Mouse (Mus musculus) left cerebral cortex, postnatal 25 days (tissue): Measurements from ENCODE around the gene Lmod1. TPM values are rescaled to one million over a fixed set of nuclear protein-coding genes. Genes with fewer than 3 reads are reported as not detected.

Experiments used
- DNase-seq, 2 experiments: peaks; one replicate each; pipeline ENCODE4 v3.0.0; 2022; ENCODE audit warnings: low spot score in 2 of 2, mixed read lengths in 1 of 2
- intact Hi-C: fragments of 180-260 bp; cut with DNase I; formaldehyde crosslinking; loops from one replicate; pipeline ENCODE4 v1.15.1; 2025
- total RNA-seq, 2 experiments: library from RNA; stranded (reverse); gene quantifications; 2 replicates each; pipeline ENCODE4 v1.2.3; 2021

The Lmod1 gene
- under 1 TPM; 0.76 to 0.94 TPM for total RNA-seq

DNA sequence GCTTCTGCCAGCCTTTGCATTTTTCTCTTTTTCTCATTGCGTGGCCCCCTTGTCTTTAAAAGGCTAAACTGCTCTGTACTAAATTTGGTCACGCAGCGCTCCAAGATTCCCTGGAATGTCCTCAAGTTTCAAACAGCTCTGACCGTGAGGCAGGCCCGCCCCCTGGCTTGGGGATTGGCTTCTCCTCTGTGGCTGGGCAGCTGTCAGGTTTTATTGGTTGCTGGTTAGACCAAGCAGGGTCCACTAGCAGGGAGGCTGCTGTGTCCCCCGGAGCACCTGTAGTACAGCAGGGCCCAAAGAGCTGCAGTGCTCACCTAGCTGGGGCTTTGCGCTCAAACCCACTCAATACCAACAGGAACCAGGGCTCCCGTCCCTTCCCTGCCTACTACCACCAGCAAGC is at the start of gene Lmod1:
Gene Lmod1, plus strand, starts transcription at position 237 of the 400 bp plus-strand sequence.
- intact Hi-C loops: no loop called here
- DNase-seq: peak in 1 of 2 experiments; percentile 16

DNA sequence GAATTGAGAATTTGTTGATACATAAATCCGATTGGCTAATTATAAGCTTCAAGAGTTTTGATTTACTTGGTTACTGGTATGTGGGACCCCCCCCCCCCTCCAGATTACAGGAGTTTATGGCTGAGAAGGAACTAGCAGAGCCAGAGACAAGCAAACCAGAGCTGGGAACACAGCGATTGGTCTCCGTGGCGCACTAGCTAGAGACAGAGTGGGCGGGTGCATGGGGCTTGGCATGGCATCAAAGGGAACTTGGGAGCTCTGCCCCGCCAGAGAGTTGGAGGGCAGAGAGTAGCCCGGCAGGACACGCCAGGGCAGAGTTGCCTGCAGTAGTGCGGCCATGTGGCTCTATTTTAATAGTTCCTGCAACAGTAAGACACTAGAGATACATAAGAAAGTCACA is 44.0 kb upstream of the Lmod1 start:
- DNase-seq: peak; percentile 34 to 65
- intact Hi-C loops: no loop called here

DNA sequence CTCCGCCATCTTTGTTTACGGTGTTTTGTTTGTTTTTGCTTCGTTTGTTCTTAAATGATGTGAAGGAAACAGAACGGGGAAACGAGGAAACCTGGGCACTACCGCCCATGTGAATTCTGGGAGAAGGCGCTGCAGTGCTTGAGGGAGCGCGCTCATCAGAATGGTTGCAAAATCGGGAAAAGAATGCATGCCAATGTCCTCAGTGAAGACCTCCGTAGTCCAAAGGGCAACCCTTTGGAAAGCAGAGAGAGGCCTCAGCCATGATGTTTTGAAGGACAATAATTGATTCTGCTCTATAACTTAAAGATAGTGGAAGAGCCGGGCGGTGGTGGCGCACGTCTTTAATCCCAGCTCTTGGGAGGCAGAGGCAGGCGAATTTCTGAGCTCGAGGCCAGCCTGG is 42.8 kb upstream of the Lmod1 start:
- no peak for DNase-seq
- intact Hi-C loops: loop anchor here (2.0 kb wide), 1 partner anchor 87 kb away; no protein-coding TSS in a partner anchor

DNA sequence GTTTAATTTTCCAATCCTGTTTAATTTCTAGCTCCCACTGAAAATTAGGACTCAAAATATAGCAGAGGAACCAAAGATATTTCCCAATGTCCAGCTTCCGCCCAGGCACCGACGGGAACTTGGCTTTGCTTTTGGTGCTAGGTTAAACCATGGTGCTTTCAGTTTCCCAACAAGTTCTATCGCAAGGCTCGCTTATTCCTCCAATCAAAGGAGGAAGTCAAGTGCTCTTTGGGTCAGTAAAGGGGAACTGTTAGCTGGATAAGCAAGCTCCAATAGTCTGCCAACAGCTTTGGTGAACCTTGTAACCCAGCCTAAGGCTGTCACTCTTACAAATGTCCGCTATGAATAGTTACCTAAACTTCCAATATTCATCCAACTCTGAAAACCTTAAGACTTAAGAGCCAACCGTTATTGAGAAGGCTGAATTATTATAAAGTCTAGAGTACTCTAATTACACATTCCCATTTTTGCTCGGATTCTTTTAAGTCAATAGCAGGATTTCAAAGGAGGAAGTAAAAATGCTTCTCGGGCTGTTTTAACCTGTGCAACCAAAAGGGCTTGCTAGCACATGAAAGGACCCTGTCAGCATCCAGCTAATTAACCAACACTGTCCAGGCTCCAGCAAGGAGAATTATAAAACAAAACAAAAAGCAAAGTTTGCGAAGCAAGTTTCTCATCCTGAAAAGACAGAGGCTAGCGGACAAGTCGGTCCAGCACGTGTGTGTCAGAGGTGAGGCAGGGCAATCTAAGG is 41.9 kb upstream of the Lmod1 start:
- intact Hi-C loops: loop anchor here (2.0 kb wide), 1 partner anchor 86 kb away; no protein-coding TSS in a partner anchor
- DNase-seq: no peak

DNA sequence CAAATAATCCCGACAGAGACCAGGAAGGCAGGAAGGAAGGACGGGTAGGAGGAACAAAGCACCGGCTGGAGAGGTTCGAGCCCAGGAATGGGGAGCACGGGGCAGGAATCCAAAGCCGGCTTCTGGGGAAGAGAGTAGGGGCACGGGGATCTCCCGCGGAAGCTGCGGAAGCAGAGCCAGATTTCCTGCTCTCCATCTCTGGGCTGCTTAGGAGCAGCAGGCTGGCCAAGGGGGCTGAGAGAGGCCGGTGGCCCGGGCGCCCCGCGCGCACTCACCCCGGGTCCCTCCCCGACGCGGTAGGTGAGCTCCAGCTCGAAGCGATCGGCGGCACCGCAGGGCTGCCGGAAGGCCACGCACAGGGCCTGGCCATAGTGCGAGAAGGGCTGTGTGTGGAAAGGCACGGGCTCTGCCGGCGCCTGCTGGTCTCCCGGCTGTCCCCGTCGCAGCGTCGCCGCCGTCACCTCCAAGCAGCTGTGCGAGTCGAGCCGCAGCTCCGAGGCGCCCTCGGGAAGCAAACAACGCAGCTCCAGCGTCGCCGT is 41.3 kb upstream of the Lmod1 start:
- intact Hi-C loops: loop anchor here (2.0 kb wide), 1 partner anchor 85 kb away; no protein-coding TSS in a partner anchor
- peak; percentile 52 to 71 for DNase-seq

DNA sequence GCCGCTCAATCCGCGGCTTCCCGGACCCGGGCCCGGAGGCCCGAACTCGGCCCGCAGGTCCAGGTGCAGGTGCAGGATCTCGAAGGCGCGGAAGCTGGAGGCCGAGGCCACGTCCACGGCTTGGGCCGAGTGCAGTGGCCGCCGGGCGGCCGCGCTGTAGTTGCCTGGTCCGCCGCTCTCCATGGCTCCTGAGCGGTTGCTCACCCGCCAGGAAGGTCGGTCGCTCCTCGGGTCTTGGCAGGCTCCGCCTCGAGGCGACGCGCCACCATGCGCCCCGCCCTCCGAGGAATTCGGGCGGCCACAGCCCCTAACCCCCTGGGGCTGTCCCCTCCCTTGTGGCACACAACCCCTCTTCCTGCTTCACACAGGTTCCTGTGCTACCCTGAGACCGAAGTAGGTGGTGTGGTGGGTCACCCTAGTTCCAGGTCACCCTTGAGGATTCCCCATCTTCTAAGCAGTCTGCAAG is 40.7 kb upstream of the Lmod1 start, which contains the start of gene Rnpep:
Gene Rnpep, minus strand, starts transcription at position 259 of the 466 bp plus-strand sequence.
- intact Hi-C loops: loop anchor here (2.0 kb wide), 1 partner anchor 85 kb away; no protein-coding TSS in a partner anchor
- DNase-seq: peak; percentile 66 to 78

DNA sequence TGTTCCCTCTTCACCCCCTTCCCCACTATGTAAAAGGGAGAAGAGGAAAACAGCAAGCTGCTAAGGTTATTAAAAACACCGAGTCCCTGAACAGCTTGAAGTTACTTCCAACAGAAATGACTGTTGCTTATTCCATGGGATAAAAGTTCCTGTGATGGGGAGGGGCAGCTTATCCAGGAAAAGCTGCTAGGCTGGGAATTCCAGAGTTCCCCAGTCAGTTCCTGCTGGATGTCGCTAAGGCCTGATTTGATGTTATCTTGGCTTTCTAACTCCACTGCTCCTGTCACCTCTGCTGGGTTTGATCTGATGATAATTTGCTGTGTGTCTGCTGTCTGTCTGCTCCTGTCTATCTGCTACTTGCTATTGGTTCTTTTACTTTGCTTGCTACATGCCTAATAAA is 38.3 kb upstream of the Lmod1 start:
- DNase-seq: no peak
- intact Hi-C loops: no loop called here

DNA sequence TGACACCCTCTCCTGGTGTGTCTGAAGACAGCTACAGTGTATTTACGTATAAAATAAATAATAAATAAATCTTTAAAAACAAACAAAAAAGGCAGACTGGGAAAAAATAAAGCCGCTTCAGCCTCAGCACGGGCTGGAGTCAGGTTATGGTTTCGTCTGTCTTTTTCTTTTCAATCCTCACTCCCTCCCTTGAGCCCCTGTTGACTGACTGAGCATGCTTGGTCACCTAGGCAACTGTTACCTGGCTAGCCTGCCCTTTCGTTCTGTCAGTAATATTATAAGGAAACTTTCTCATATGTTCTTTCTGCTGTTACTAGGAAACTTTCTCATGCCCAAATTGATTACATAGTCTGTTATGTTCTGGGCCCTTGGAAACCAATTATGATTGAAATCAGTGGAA is 33.7 kb upstream of the Lmod1 start:
- intact Hi-C loops: no loop called here
- no peak for DNase-seq

DNA sequence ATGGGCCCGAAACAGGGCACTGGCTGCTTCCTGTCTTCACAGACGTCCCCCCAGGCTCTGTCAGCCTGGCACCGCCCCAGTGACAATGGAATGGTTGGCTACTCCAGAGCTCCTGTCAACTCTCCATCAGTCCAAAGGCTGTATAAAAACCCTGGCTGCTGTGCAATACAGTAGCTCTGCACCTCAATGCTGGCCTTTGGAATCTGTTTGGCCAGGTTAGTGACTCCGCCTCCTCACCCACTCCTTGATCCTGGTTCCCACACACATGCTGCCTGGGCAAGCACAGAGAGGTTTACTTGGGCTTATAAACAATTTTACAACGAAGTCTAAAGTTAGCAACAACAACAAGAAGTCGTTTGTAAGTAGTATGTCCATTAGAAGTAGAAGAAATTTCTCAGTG is 13.3 kb upstream of the Lmod1 start:
- intact Hi-C loops: no loop called here
- no peak for DNase-seq

DNA sequence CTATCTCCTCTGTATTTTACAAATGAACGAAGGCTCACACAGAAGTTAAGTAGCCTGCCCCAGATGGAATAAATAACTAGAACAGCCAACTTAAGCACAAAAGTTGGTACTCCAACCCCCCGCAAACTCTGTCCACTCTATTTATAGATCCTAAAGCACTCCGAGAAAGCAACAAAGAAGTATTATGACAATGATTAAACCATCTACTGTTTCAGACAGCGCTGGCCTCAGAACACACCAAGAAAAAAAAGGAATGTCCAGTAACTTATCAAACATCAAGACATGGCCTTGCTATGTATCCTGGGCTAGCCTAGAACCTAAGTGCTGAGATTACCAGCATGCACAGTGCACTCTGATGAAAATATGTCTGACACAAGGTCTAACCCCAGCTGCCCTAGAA is 12.4 kb upstream of the Lmod1 start:
- DNase-seq: no peak
- intact Hi-C loops: loop anchor here (2.0 kb wide), 1 partner anchor 57 kb away; no protein-coding TSS in a partner anchor

DNA sequence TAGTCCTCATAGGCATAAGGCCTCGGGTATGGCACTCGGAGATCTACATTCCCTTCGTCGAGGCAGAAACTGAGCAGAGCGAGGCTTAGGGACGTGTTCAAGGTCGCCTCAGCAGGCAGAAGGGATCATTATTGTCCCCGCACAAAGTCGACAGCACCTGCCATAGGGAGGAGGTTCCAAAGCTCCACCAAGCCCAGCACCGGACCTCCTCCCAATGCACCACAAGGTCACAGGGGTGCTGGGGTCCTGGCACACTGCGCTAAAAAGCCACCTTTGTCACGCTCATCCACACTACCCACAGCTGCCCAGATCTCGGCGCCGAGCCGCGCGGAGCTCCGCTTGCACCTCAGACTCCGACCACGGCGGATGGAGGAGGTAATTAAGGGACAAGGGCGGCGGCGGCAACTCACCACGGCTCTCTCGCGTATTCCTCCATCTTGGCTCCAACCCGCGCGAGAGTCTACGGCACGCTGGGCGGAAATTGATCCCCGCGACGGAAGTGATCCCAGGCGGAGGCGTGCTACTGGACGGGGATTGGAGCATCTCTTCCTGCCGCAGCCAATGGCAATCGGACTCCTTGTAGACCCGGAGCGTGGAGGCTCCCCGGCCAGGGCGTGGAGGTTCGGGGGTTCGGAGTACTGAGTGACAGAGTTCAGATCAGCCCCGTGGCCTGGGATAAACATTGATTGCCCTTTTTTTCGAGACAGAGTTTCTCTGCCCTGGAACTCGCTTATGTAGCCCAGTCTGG is 11.1 kb upstream of the Lmod1 start, which contains the start of gene Timm17a:
Gene Timm17a, minus strand, starts transcription at position 495 of the 748 bp plus-strand sequence.
- intact Hi-C loops: loop anchor here (2.0 kb wide), 1 partner anchor 55 kb away; no protein-coding TSS in a partner anchor
- peak; percentile 94 to 97 for DNase-seq

DNA sequence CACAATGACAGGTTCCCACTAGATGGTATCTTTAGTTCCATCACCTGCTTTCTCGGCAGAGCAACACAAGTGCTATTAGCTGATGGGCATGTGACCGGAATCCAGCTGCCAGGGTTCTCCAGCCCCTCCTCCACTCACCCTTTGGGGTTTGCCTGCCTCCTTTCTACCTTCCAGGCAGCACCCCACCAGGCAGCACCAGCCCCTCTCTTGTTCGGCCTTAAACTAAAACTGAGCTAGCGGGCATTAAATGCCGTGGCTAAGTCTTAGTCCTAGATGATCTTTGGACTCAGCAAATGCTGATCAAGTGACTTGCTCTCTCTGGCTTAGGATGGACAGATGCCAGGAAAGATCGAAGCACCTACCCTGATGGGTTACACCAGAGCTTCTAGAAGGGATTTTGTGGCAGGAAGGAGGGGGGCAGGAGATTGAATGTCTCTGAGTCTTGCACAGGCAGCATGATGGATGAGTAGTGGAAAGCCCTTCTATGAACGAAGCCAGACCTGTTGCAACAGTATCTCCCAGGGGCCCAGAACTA is 1.2 kb upstream of the Lmod1 start:
- intact Hi-C loops: no loop called here
- no peak for DNase-seq

DNA sequence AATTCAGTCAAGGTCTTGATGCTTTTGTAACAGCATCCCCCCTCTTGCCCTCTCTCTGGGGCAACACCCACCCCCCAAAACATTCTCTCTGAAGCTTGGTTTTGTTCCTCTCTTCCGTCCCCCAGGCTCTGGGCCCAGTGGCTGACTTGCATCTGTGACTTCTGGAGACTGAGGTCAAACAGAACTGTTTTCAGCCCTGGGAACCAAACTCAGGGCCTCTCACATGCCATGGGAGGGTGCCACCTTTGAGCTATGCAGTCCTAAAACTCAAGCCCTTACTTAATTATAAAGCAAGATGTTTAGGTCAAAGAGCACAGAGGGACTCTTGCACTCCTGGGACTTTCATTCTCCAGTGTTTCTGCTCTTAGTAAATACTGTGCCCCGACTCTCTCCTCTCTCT is 1.3 kb downstream of the Lmod1 start:
- intact Hi-C loops: no loop called here

DNA sequence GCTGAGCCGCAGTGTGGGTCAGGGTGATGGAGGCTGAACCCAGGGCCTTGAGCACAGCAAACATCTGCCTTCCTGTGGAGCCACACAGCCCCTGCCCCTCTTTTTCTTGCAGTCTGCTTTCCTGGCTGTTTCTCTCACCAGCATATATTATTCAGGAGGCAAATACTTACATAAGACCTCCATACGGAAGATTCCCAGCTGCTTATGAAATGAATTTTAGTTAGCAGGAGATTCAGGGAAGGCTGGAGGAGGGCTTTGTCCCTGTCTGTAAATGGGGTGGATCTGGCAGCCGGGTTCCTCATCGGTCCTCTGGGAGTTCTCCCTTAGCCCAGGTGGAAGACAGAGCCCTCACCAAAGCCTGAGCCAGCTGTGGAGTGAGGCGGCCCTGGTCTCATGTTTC is 3.8 kb downstream of the Lmod1 start:
- DNase-seq: peak in 1 of 2 experiments; percentile 61
- intact Hi-C loops: no loop called here

More for the DNA sequence above, 1.3 kb downstream of the Lmod1 start:
- DNase-seq: no peak

DNA sequence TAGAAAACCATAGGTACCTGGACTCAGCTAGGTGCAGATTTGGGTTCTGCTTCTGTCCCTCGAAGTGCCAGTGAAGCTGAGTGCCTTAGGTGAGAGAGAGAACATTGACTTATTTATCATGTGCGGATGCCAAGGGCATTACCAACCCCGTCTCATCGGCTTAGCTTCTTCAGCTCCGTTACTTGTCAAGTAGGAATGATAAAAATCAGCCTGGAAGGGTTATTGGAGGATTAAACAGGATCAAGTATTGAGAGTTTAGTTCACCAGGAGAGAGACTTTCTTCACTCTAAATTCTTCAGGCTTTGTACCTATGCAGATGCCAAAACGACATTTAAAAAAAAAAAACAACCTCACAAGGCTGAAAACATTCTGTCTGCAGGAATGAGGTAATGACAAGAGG is 6.0 kb downstream of the Lmod1 start:
- intact Hi-C loops: no loop called here

DNA sequence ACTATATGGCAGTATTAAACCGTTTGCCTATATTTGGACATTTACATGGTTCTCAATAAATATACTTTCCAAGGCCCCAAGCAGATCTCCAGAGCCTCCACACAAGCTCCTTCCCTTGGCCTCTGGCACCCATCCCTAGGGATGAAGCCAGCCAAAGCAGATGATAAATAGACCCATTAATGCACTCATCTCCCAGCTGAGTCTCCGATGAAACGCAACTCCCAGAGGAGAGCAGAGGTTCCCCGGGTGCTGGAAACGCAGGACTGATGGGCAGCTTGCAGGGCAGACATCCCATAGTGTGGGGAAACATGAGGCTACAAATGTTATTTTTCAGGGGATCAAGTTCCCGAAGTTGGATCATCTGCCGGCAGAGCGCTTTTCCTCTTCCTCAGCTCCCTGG is 17.3 kb downstream of the Lmod1 start:
- intact Hi-C loops: no loop called here
- no peak for DNase-seq

More for the DNA sequence above, 6.0 kb downstream of the Lmod1 start:
- DNase-seq: no peak

DNA sequence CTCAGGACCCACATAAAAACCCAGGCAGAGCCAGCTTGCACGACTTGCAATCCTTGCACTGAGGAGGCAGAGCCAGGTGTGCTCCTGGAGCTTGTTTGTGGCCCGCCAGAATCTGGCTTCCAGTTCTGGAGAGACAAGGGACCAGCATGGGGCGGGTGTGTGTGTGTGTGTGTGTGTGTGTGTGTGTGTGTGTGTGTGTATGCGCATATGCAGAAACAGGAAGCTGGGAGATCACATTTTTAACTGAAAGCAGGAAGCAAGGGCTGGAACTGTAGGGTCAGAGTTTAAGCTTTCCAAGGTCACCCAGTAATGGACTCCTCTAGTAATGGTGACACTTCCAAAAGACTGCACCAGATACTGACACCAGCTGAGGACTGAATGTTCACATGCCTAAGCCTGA is 19.4 kb downstream of the Lmod1 start:
- DNase-seq: no peak
- intact Hi-C loops: no loop called here

DNA sequence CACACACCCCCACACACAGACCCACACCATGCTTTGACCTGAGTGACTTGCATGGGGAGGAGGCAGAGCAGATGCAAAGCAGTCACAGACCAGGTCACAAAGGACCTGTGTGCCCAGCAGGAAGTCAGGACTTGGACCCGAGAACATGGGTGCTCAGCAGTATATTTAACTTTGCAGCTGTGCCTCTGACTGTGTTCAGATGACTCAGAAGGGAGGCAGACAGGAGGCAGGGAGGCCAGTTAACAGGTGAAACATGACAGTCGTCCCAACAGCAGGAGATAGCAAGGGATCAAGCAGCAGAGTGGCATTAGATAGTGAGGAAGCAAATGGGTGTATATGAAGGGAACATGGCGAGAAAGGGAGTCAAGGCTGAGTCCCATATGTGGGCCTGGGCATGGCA is 22.3 kb downstream of the Lmod1 start:
- intact Hi-C loops: no loop called here
- no peak for DNase-seq

DNA sequence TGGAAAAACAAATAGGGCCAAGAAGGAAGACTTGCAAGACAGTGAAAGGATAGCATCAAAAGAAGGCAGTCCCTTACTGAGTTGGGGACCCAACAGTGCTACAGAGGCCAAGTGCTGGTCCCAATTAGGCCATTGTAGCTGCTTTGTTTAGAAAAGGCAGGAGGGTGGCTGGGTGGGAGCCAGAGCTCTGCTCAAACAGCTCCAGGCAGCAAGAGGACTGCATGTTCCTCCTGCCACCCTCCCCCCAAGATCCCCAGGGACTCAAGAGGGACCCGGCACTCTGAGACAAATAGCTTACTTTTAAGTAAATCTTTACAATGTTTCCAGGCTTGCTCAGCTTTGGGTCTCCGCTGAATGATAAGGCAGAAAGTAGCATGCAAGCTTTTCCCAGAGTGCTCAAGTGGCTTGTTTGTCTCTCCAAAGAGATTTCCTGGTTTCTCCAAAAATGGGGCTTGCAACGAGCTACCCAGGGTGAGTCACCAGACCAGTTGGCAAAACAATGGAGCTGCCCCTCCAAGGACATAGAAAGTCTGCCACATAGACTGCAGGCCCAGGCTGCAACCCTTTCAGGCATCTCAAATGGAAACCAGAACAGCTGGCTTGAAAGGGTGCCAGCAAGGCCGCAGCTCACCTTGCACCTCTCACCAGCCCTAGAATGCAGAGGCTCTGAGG is 23.0 kb downstream of the Lmod1 start:
- DNase-seq: peak; percentile 46 to 64
- intact Hi-C loops: no loop called here
